In genomic region chr19:4299574-4300270, GRCm38 (mm10) we compare ENCODE assay signal across 10 mouse cellular contexts. TPM values are rescaled to one million over a fixed set of nuclear protein-coding genes. Genes with fewer than 3 reads are reported as not detected.
A peak's percentile ranks its signal among the peaks of the same experiment; 100 is the strongest.
DNase-seq lines count a peak whose midpoint lies in the region; ATAC-seq and TF ChIP-seq lines count a peak whose summit lies in the region.
"Had no signal": no experiment of that assay in that cellular context is flagged by ENCODE, and none has a peak within 500 bp of the region (broad histone marks: within the 10 kb centered on the region; RNA-seq: fewer than 3 reads in every experiment).

No protein-coding gene starts in this region.

- TF ChIP-seq EP300 in heart, adult 2 months (IDR thresholded peaks at IDR 0.05; ENCODE audit: insufficient read depth, low read depth, low read length) = no peak

- H3K27ac ChIP-seq in heart, adult 2 months = peak overlapping the region; percentile 60
- peak overlapping the region; percentile 94 for H3K27ac ChIP-seq in spleen, adult 2 months (ENCODE audit: insufficient read depth, low read length)
- no peak overlapping the region for H3K27ac ChIP-seq in forebrain, embryonic 14.5 days (ENCODE audit: low read depth, low read length)

- no peak overlapping the region for H3K9ac ChIP-seq in heart, adult 2 months (ENCODE audit: low read depth, low read length)
- H3K9ac ChIP-seq in forebrain, embryonic 14.5 days (ENCODE audit: low read length) = no peak overlapping the region
- H3K9ac ChIP-seq: hindbrain, embryonic 15.5 days had no signal

- peaks cover 4% of the 10 kb centered on the region; the same call in 1 of the 2 replicates for H3K79me2 ChIP-seq in heart, adult 2 months (replicated peaks; ENCODE audit: control insufficient read depth, insufficient read depth, low read length)

- DNase-seq in heart, adult 2 months = peak; percentile 40 to 49
- no peak for DNase-seq in heart, adult 9 months (ENCODE audit: low spot score in 2 of 2)
- peak; percentile 58 to 78 for DNase-seq in spleen, adult 2 months (ENCODE audit: low read depth in 1 of 2, low spot score in 2 of 2)
- no peak for DNase-seq in spleen, postnatal 14 days (ENCODE audit: low spot score in 2 of 2)
- peak; percentile 57 for DNase-seq in lung, postnatal 36 days
- no peak for DNase-seq in adrenal gland, adult 2 months
- DNase-seq in forebrain, embryonic 14.5 days (ENCODE audit: low spot score) = no peak
- no peak for DNase-seq in adrenal gland, adult (ENCODE audit: inconsistent age in 2 of 2, low spot score in 1 of 2)

- no peak for TF ChIP-seq CTCF in heart, adult 2 months (IDR thresholded peaks at IDR 0.05)
- no peak for TF ChIP-seq CTCF in spleen, adult 2 months (IDR thresholded peaks at IDR 0.05; ENCODE audit: extremely low read depth, insufficient read depth, insufficient read length, insufficient replicate concordance)

- 48% methylated on average over 6 of the region's 6 CpGs for WGBS in heart, adult 2 months
- 13% methylated on average over 6 of the region's 6 CpGs for whole genome bisulfite sequencing in spleen, adult 2 months
- 86% methylated on average over 6 of the region's 6 CpGs for WGBS in forebrain, embryonic 14.5 days

- H3K9me3 ChIP-seq in forebrain, embryonic 14.5 days (replicated peaks; ENCODE audit: control insufficient read depth, low read length) = no peaks in the 10 kb centered on the region
- H3K9me3 ChIP-seq: hindbrain, embryonic 15.5 days had no signal

- H3K4me3 ChIP-seq in heart, adult 2 months = no peak overlapping the region
- peak overlapping the region; percentile 31; the same call in 1 of the 2 replicates for H3K4me3 ChIP-seq in spleen, adult 2 months (ENCODE audit: extremely low read depth, insufficient read depth, insufficient read length)
- H3K4me3 ChIP-seq in forebrain, embryonic 14.5 days (ENCODE audit: low read depth, low read length) = no peak overlapping the region
- H3K4me3 ChIP-seq: hindbrain, embryonic 15.5 days; myocyte had no signal

- TF ChIP-seq POLR2A in heart, adult 2 months (IDR thresholded peaks at IDR 0.05; ENCODE audit: insufficient read depth, low read depth, low read length) = no peak
- peak; percentile 31; the same call in 1 of the 2 replicates for TF ChIP-seq POLR2A in spleen, adult 2 months (IDR thresholded peaks at IDR 0.05; ENCODE audit: low read depth, low read length)

- ATAC-seq in forebrain, embryonic 14.5 days = no peak

- peaks cover 59% of the 10 kb centered on the region for H3K4me1 ChIP-seq in heart, adult 2 months (ENCODE audit: control insufficient read depth, insufficient read depth, low read length)
- peaks cover 72% of the 10 kb centered on the region; the same call in 1 of the 2 replicates for H3K4me1 ChIP-seq in spleen, adult 2 months (ENCODE audit: control insufficient read depth, insufficient read depth, insufficient read length)
- peaks cover 33% of the 10 kb centered on the region for H3K4me1 ChIP-seq in forebrain, embryonic 14.5 days (ENCODE audit: control insufficient read depth, insufficient read depth, low read length)

- peaks cover 2% of the 10 kb centered on the region; the same call in 1 of the 2 replicates for H3K36me3 ChIP-seq in heart, adult 2 months (ENCODE audit: control insufficient read depth, insufficient read depth, low read length)
- H3K36me3 ChIP-seq in spleen, adult 2 months (ENCODE audit: control insufficient read depth, insufficient read depth, low read length) = peaks cover 11% of the 10 kb centered on the region
- no peaks in the 10 kb centered on the region for H3K36me3 ChIP-seq in forebrain, embryonic 14.5 days (ENCODE audit: control insufficient read depth, insufficient read depth, low read length)
- H3K36me3 ChIP-seq: hindbrain, embryonic 15.5 days had no signal

- intact Hi-C loops in heart, adult 2 months (cut with DNase I) = no loop called here

- no peak overlapping the region for H3K4me2 ChIP-seq in forebrain, embryonic 14.5 days (ENCODE audit: low read length)
- H3K4me2 ChIP-seq: hindbrain, embryonic 15.5 days had no signal

- no peaks in the 10 kb centered on the region for H3K27me3 ChIP-seq in heart, adult 2 months (ENCODE audit: control insufficient read depth, insufficient read depth, low read length)
- H3K27me3 ChIP-seq in spleen, adult 2 months (ENCODE audit: control insufficient read depth, insufficient read depth, low read length) = no peaks in the 10 kb centered on the region
- no peaks in the 10 kb centered on the region for H3K27me3 ChIP-seq in forebrain, embryonic 14.5 days (replicated peaks; ENCODE audit: control insufficient read depth, insufficient read depth, low read length)
- H3K27me3 ChIP-seq: hindbrain, embryonic 15.5 days had no signal

RNA-seq across cellular contexts. Expression of gene Grk2, which starts 6.3 kb away (rescaled TPM):
- 10 to 100 TPM; 56.0 to 59.0 TPM for total RNA-seq in heart, adult 2 months (2021)
- 53.6 and 61.3 TPM in 2 replicates for polyA plus RNA-seq in heart, adult 2 months (2012; rRNA removed)
- 301 and 394 TPM in 2 replicates for polyA plus RNA-seq in spleen, adult 2 months (2012; rRNA removed)
- 10 to 100 TPM; 49.1 to 49.7 TPM for total RNA-seq in adrenal gland, adult 2 months (2021)
- polyA plus RNA-seq in adrenal gland, adult 2 months (2012; rRNA removed) = 60.4 and 62.6 TPM in 2 replicates
- polyA plus RNA-seq in forebrain, embryonic 14.5 days (2014; fragmentation: Nextera tagmentation; extraction: Ambion mirVana) = 17.1 and 21.0 TPM in 2 replicates

RNA-seq across cellular contexts. Expression of gene Ankrd13d, which starts 16.8 kb away (rescaled TPM):
- under 1 TPM; 0.34 to 0.60 TPM for total RNA-seq in heart, adult 2 months (2021)
- polyA plus RNA-seq in heart, adult 2 months (2012; rRNA removed) = 1.4 and 1.5 TPM in 2 replicates
- polyA plus RNA-seq in spleen, adult 2 months (2012; rRNA removed) = 16.1 and 17.7 TPM in 2 replicates
- total RNA-seq in adrenal gland, adult 2 months (2021) = 1 to 10 TPM; 2.5 to 5.7 TPM
- polyA plus RNA-seq in adrenal gland, adult 2 months (2012; rRNA removed) = 5.4 and 8.3 TPM in 2 replicates
- 16.3 and 23.9 TPM in 2 replicates for polyA plus RNA-seq in forebrain, embryonic 14.5 days (2014; fragmentation: Nextera tagmentation; extraction: Ambion mirVana)

RNA-seq across cellular contexts. Expression of gene Ssh3, which starts 30.7 kb away (rescaled TPM):
- 1 to 10 TPM; 6.7 to 7.3 TPM for total RNA-seq in heart, adult 2 months (2021)
- polyA plus RNA-seq in heart, adult 2 months (2012; rRNA removed) = 13.7 and 15.9 TPM in 2 replicates
- polyA plus RNA-seq in spleen, adult 2 months (2012; rRNA removed) = 43.3 and 51.1 TPM in 2 replicates
- 10 to 100 TPM; 30.9 to 34.4 TPM for total RNA-seq in adrenal gland, adult 2 months (2021)
- 67.4 and 86.6 TPM in 2 replicates for polyA plus RNA-seq in adrenal gland, adult 2 months (2012; rRNA removed)
- 4.0 and 4.3 TPM in 2 replicates for polyA plus RNA-seq in forebrain, embryonic 14.5 days (2014; fragmentation: Nextera tagmentation; extraction: Ambion mirVana)

Comparison
In these comparisons a context has a peak if more than half of its experiments do, and no peak if none do; other contexts are left out.
1. DNase-seq: peak in heart, adult 2 months (2 of 2), spleen, adult 2 months (2 of 2) and lung, postnatal 36 days (single experiment); none in heart, adult 9 months (0 of 2), spleen, postnatal 14 days (0 of 2), adrenal gland, adult 2 months (single experiment), forebrain, embryonic 14.5 days (single experiment) and adrenal gland, adult (0 of 2).